Comparison of ENCODE assay signal across 15 mouse cellular contexts in genomic region chr6:87775588-87776245, GRCm38 (mm10). TPM values are rescaled to one million over a fixed set of nuclear protein-coding genes. Genes with fewer than 3 reads are reported as not detected.
DNase-seq lines count a peak whose midpoint lies in the region; ATAC-seq and TF ChIP-seq lines count a peak whose summit lies in the region.
"Had no signal": no experiment of that assay in that cellular context is flagged by ENCODE, and none has a peak within 500 bp of the region (broad histone marks: within the 10 kb centered on the region; RNA-seq: fewer than 3 reads in every experiment).

No protein-coding gene starts in this region.

- H3K27me3 ChIP-seq in forebrain, embryonic 11.5 days (ENCODE audit: control insufficient read depth, insufficient read depth, low read length), result no peaks in the 10 kb centered on the region
- no peaks in the 10 kb centered on the region for H3K27me3 ChIP-seq in forebrain, embryonic 15.5 days
- no peaks in the 10 kb centered on the region for H3K27me3 ChIP-seq in G1E (ENCODE audit: insufficient read depth, low read length)
- no peaks in the 10 kb centered on the region for H3K27me3 ChIP-seq in kidney, embryonic 15.5 days

- no peaks in the 10 kb centered on the region for H3K36me3 ChIP-seq in forebrain, embryonic 11.5 days (ENCODE audit: control insufficient read depth, insufficient read depth, low read length)
- H3K36me3 ChIP-seq in forebrain, embryonic 15.5 days, result no peaks in the 10 kb centered on the region
- H3K36me3 ChIP-seq in G1E (replicated peaks), result peaks cover 19% of the 10 kb centered on the region
- H3K36me3 ChIP-seq in kidney, embryonic 15.5 days, result no peaks in the 10 kb centered on the region

- H3K4me2 ChIP-seq in forebrain, embryonic 11.5 days (ENCODE audit: low read depth, low read length, severe bottlenecking), result no peak overlapping the region
- no peak overlapping the region for H3K4me2 ChIP-seq in forebrain, embryonic 15.5 days (replicated peaks)
- H3K4me2 ChIP-seq in kidney, embryonic 15.5 days, result no peak overlapping the region

- H3K4me3 ChIP-seq in forebrain, embryonic 11.5 days (ENCODE audit: low read depth, low read length), result no peak overlapping the region
- no peak overlapping the region for H3K4me3 ChIP-seq in forebrain, embryonic 15.5 days
- no peak overlapping the region; the same call in 1 of the 2 replicates for H3K4me3 ChIP-seq in G1E (ENCODE audit: low read depth, low read length)
- no peak overlapping the region for H3K4me3 ChIP-seq in kidney, embryonic 15.5 days (replicated peaks)
- H3K4me3 ChIP-seq: gastrocnemius, adult 2 months had no signal

- WGBS in forebrain, embryonic 11.5 days, result 78% methylated on average over 3 of the region's 3 CpGs
- WGBS in forebrain, embryonic 15.5 days, result 84% methylated on average over 3 of the region's 3 CpGs
- 69% methylated on average over 3 of the region's 3 CpGs for WGBS in kidney, embryonic 15.5 days

- no peak overlapping the region for H3K9ac ChIP-seq in forebrain, embryonic 11.5 days (ENCODE audit: low read length)
- no peak overlapping the region for H3K9ac ChIP-seq in forebrain, embryonic 15.5 days (replicated peaks)
- H3K9ac ChIP-seq in kidney, embryonic 15.5 days, result no peak overlapping the region

- no peaks in the 10 kb centered on the region for H3K9me3 ChIP-seq in forebrain, embryonic 11.5 days (ENCODE audit: control insufficient read depth, low read length)
- no peaks in the 10 kb centered on the region for H3K9me3 ChIP-seq in forebrain, embryonic 15.5 days
- H3K9me3 ChIP-seq in G1E (replicated peaks), result peaks cover 4% of the 10 kb centered on the region
- no peaks in the 10 kb centered on the region for H3K9me3 ChIP-seq in kidney, embryonic 15.5 days (replicated peaks)

- intact Hi-C loops in gastrocnemius, postnatal 36 days (cut with DNase I), result no loop called here

- H3K4me1 ChIP-seq in forebrain, embryonic 11.5 days (replicated peaks; ENCODE audit: control insufficient read depth, insufficient read depth, low read length), result no peaks in the 10 kb centered on the region
- no peaks in the 10 kb centered on the region for H3K4me1 ChIP-seq in forebrain, embryonic 15.5 days
- H3K4me1 ChIP-seq in G1E (ENCODE audit: insufficient read depth, low read depth, low read length), result peaks cover 58% of the 10 kb centered on the region
- H3K4me1 ChIP-seq in kidney, embryonic 15.5 days, result peaks cover 11% of the 10 kb centered on the region; the same call in 1 of the 2 replicates

- TF ChIP-seq CTCF in G1E (IDR thresholded peaks at IDR 0.05; ENCODE audit: low read depth, low read length), result no peak

- no peak for ATAC-seq in forebrain, embryonic 11.5 days (replicated peaks; ENCODE audit: low FRiP score)
- no peak for ATAC-seq in forebrain, embryonic 15.5 days (replicated peaks)
- ATAC-seq in G1E (ENCODE audit: extremely low read depth, insufficient number of reproducible peaks, low FRiP score, poor library complexity, severe bottlenecking), result peak; percentile 93
- peak; percentile 93 for ATAC-seq in erythroid progenitor cell, adult 5-6 weeks (replicated peaks; ENCODE audit: low FRiP score, poor library complexity, severe bottlenecking)
- peak; percentile 46; the same call in 1 of the 2 replicates for ATAC-seq in megakaryocyte, adult 5-6 weeks (ENCODE audit: poor library complexity, severe bottlenecking)
- no peak for ATAC-seq in kidney, embryonic 15.5 days (replicated peaks; ENCODE audit: low FRiP score)
- ATAC-seq: lung, postnatal 0 days; midbrain, embryonic 16.5 days had no signal

- DNase-seq in forebrain, embryonic 11.5 days (ENCODE audit: low spot score), result peak; percentile 39
- DNase-seq in G1E (ENCODE audit: low spot score), result peak; percentile 75
- DNase-seq in cerebellum, adult 9-10 months, result no peak
- DNase-seq in gastrocnemius, postnatal 36 days, result no peak
- DNase-seq: embryo, embryonic 11 days; gastrocnemius, adult 2 months; kidney, adult 2 months; left cerebral cortex, postnatal 4 days; right cerebral cortex, postnatal 25 days had no signal

- no peak overlapping the region for H3K27ac ChIP-seq in forebrain, embryonic 11.5 days (ENCODE audit: low read depth, low read length)
- no peak overlapping the region for H3K27ac ChIP-seq in forebrain, embryonic 15.5 days (replicated peaks)
- no peak overlapping the region for H3K27ac ChIP-seq in kidney, embryonic 15.5 days
- H3K27ac ChIP-seq: gastrocnemius, adult 2 months had no signal

RNA-seq across cellular contexts. Expression of gene Gp9, which starts 2.2 kb away (rescaled TPM):
- 2.5 and 2.8 TPM in 2 replicates for polyA plus RNA-seq in forebrain, embryonic 11.5 days (2014; fragmentation: Nextera tagmentation; extraction: Ambion mirVana)
- 0.46 and 0.65 TPM in 2 replicates for polyA plus RNA-seq in forebrain, embryonic 15.5 days (2015; fragmentation: Nextera tagmentation; extraction: Ambion mirVana)
- total RNA-seq in G1E (2014; fragmentation: Nextera tagmentation) (4.7 and 6.4 TPM in 2 replicates), G1E (2017) (1.6 and 2.2 TPM in 2 replicates)
- polyA plus RNA-seq in G1E (2012), result 6.3 and 9.1 TPM in 2 replicates
- 32.4 and 58.3 TPM in 2 replicates for total RNA-seq in erythroid progenitor cell, adult 5-6 weeks (2015; ENCODE audit: low replicate concordance)
- total RNA-seq in erythroid progenitor cell, adult 5-6 weeks (2017; ENCODE audit: low replicate concordance), result 11.4 and 18.4 TPM in 2 replicates
- 0.16 and 1.2 TPM in 2 replicates for total RNA-seq in megakaryocyte, adult 5-6 weeks (2015)
- total RNA-seq in megakaryocyte, adult 5-6 weeks (2017), result 0.59 TPM in 1 of 2 replicates, not detected in the other
- 1.9 and 2.0 TPM in 2 replicates for polyA plus RNA-seq in kidney, embryonic 15.5 days (2015; fragmentation: Nextera tagmentation; extraction: Ambion mirVana)
- total RNA-seq in gastrocnemius, postnatal 36 days (2021), result not detected
- total RNA-seq: gastrocnemius, adult 2 months; left cerebral cortex, postnatal 4 days had no signal

RNA-seq across cellular contexts. Expression of gene Rab43, which starts 36.2 kb away (rescaled TPM):
- polyA plus RNA-seq in forebrain, embryonic 11.5 days (2014; fragmentation: Nextera tagmentation; extraction: Ambion mirVana), result 9.4 and 9.7 TPM in 2 replicates
- 6.9 and 8.0 TPM in 2 replicates for polyA plus RNA-seq in forebrain, embryonic 15.5 days (2015; fragmentation: Nextera tagmentation; extraction: Ambion mirVana)
- 20.1 and 34.8 TPM in 2 replicates for total RNA-seq in G1E (2014; fragmentation: Nextera tagmentation)
- 11.5 and 15.5 TPM in 2 replicates for total RNA-seq in G1E (2017)
- polyA plus RNA-seq in G1E (2012), result 30.8 and 62.5 TPM in 2 replicates
- 172 and 177 TPM in 2 replicates for total RNA-seq in erythroid progenitor cell, adult 5-6 weeks (2015; ENCODE audit: low replicate concordance)
- 129 and 134 TPM in 2 replicates for total RNA-seq in erythroid progenitor cell, adult 5-6 weeks (2017; ENCODE audit: low replicate concordance)
- total RNA-seq in megakaryocyte, adult 5-6 weeks (2015), result 36.4 and 40.7 TPM in 2 replicates
- total RNA-seq in megakaryocyte, adult 5-6 weeks (2017), result 12.7 and 13.3 TPM in 2 replicates
- 12.6 and 12.7 TPM in 2 replicates for polyA plus RNA-seq in kidney, embryonic 15.5 days (2015; fragmentation: Nextera tagmentation; extraction: Ambion mirVana)
- 1 to 10 TPM; 5.1 to 5.2 TPM for total RNA-seq in gastrocnemius, postnatal 36 days (2021)

RNA-seq across cellular contexts. Expression of gene Efcc1, which starts 45.0 kb away (rescaled TPM):
- 1.5 TPM in 2 replicates for polyA plus RNA-seq in forebrain, embryonic 11.5 days (2014; fragmentation: Nextera tagmentation; extraction: Ambion mirVana)
- polyA plus RNA-seq in forebrain, embryonic 15.5 days (2015; fragmentation: Nextera tagmentation; extraction: Ambion mirVana), result 2.0 TPM in 2 replicates
- total RNA-seq in G1E (2014; fragmentation: Nextera tagmentation) (2.3 TPM in 1 of 2 replicates, not detected in the other), G1E (2017) (0.11 and 0.58 TPM in 2 replicates)
- polyA plus RNA-seq in G1E (2012), result not detected in 2 replicates
- total RNA-seq in erythroid progenitor cell, adult 5-6 weeks (2015; ENCODE audit: low replicate concordance), result not detected in 2 replicates
- 0.08 TPM in 1 of 2 replicates, not detected in the other for total RNA-seq in erythroid progenitor cell, adult 5-6 weeks (2017; ENCODE audit: low replicate concordance)
- total RNA-seq in megakaryocyte, adult 5-6 weeks (2015), result 0.39 TPM in 1 of 2 replicates, not detected in the other
- not detected in 2 replicates for total RNA-seq in megakaryocyte, adult 5-6 weeks (2017)
- 1.4 and 1.5 TPM in 2 replicates for polyA plus RNA-seq in kidney, embryonic 15.5 days (2015; fragmentation: Nextera tagmentation; extraction: Ambion mirVana)
- total RNA-seq in gastrocnemius, postnatal 36 days (2021), result under 1 TPM; 0.81 to 0.84 TPM

RNA-seq across cellular contexts. Expression of gene Gm45140, which starts 59.9 kb away (rescaled TPM):
- polyA plus RNA-seq in forebrain, embryonic 11.5 days (2014; fragmentation: Nextera tagmentation; extraction: Ambion mirVana), result 2.7 and 5.0 TPM in 2 replicates
- polyA plus RNA-seq in forebrain, embryonic 15.5 days (2015; fragmentation: Nextera tagmentation; extraction: Ambion mirVana), result 3.6 and 3.7 TPM in 2 replicates
- total RNA-seq in G1E (2014; fragmentation: Nextera tagmentation) (10.5 and 12.1 TPM in 2 replicates), G1E (2017) (17.5 and 19.5 TPM in 2 replicates)
- polyA plus RNA-seq in G1E (2012), result 9.0 and 13.8 TPM in 2 replicates
- 1.8 and 4.2 TPM in 2 replicates for total RNA-seq in erythroid progenitor cell, adult 5-6 weeks (2015; ENCODE audit: low replicate concordance)
- total RNA-seq in erythroid progenitor cell, adult 5-6 weeks (2017; ENCODE audit: low replicate concordance), result 19.1 and 24.3 TPM in 2 replicates
- 2.5 and 6.0 TPM in 2 replicates for total RNA-seq in megakaryocyte, adult 5-6 weeks (2015)
- total RNA-seq in megakaryocyte, adult 5-6 weeks (2017), result 25.6 and 28.7 TPM in 2 replicates
- polyA plus RNA-seq in kidney, embryonic 15.5 days (2015; fragmentation: Nextera tagmentation; extraction: Ambion mirVana), result 2.3 and 3.9 TPM in 2 replicates
- total RNA-seq in gastrocnemius, postnatal 36 days (2021), result 1 to 10 TPM in 1 of 2 experiments, not detected in 1; 2.0 TPM

Comparison
In these comparisons a context has a peak if more than half of its experiments do, and no peak if none do; other contexts are left out.
1. ATAC-seq: peak in G1E (single experiment), erythroid progenitor cell, adult 5-6 weeks (single experiment) and megakaryocyte, adult 5-6 weeks (single experiment); none in forebrain, embryonic 11.5 days (single experiment), forebrain, embryonic 15.5 days (single experiment) and kidney, embryonic 15.5 days (single experiment).
2. DNase-seq: peak in forebrain, embryonic 11.5 days (single experiment) and G1E (single experiment); none in cerebellum, adult 9-10 months (single experiment) and gastrocnemius, postnatal 36 days (0 of 2).